Mouse (Mus musculus) gastrocnemius, postnatal 4 days (tissue): ENCODE measurements at regions not wholly inside any gene's neighbourhood (a gene's known extent, or its start where the extent isn't known, plus 50 kb on each side); places are given as distances from the start of the nearest gene placed in this dataset.
A peak's percentile ranks its signal among the peaks of the same experiment; 100 is the strongest.
"Not testable (repeated sequence)": the region's sequence is repeated elsewhere in the genome, so short reads cannot be mapped to it uniquely, and the experiment has no call there.

Experiments used
- DNase-seq, 2 experiments: peaks; one replicate each; pipeline ENCODE4 v3.0.0; 2021 to 2022; ENCODE audit warnings: low spot score in 2 of 2, mixed read lengths in 2 of 2

GRCm38 (mm10) chr8:112427721-112428389 is 142.0 kb upstream of the Cntnap4 start:
- no peak for DNase-seq

GRCm38 (mm10) chr8:112411968-112412367 is 157.9 kb upstream of the Cntnap4 start:
- DNase-seq = no peak

GRCm38 (mm10) chr8:112411213-112411612 is 158.6 kb upstream of the Cntnap4 start:
- peak in 1 of 2 experiments; percentile 20 for DNase-seq

- no peak for DNase-seq
Measured at GRCm38 (mm10) chr8:112408211-112408735, 161.6 kb upstream of the Cntnap4 start.

GRCm38 (mm10) chr8:112404087-112404486 is 165.8 kb upstream of the Cntnap4 start:
- DNase-seq = no peak

GRCm38 (mm10) chr8:112397438-112397837 is 172.4 kb upstream of the Cntnap4 start:
- no peak for DNase-seq

- no peak for DNase-seq
Measured at GRCm38 (mm10) chr8:112390108-112390507, 179.7 kb upstream of the Cntnap4 start.

- DNase-seq = no peak
Measured at GRCm38 (mm10) chr8:112348323-112348722, 221.5 kb upstream of the Cntnap4 start.

GRCm38 (mm10) chr8:112333171-112333570 is 236.7 kb upstream of the Cntnap4 start:
- DNase-seq = no peak

GRCm38 (mm10) chr8:112332021-112332420 is 237.8 kb upstream of the Cntnap4 start:
- DNase-seq = no peak

GRCm38 (mm10) chr8:112309816-112310215 is 260.0 kb upstream of the Cntnap4 start:
- DNase-seq = no peak

- no peak for DNase-seq
Measured at GRCm38 (mm10) chr8:112308354-112308753, 261.5 kb upstream of the Cntnap4 start.

- DNase-seq = no peak
Measured at GRCm38 (mm10) chr8:112297021-112297420, 272.8 kb upstream of the Cntnap4 start.

GRCm38 (mm10) chr8:112283316-112283715 is 268.5 kb upstream of the Gm6793 start:
- DNase-seq = no peak

GRCm38 (mm10) chr8:112269598-112269997 is 254.8 kb upstream of the Gm6793 start:
- DNase-seq = no peak

- DNase-seq = no peak
Measured at GRCm38 (mm10) chr8:112269214-112269566, 254.4 kb upstream of the Gm6793 start.

- no peak for DNase-seq
Measured at GRCm38 (mm10) chr8:112268544-112269213, 253.8 kb upstream of the Gm6793 start.

GRCm38 (mm10) chr8:112257922-112258475 is 243.2 kb upstream of the Gm6793 start:
- DNase-seq = no peak

- DNase-seq = no peak
Measured at GRCm38 (mm10) chr8:112257311-112257894, 242.6 kb upstream of the Gm6793 start.

- not testable (repeated sequence) for DNase-seq
Measured at GRCm38 (mm10) chr8:112246629-112247028, 231.8 kb upstream of the Gm6793 start.

GRCm38 (mm10) chr8:112238681-112239080 is 223.8 kb upstream of the Gm6793 start:
- no peak for DNase-seq

GRCm38 (mm10) chr8:112236751-112237150 is 221.9 kb upstream of the Gm6793 start:
- not testable (repeated sequence) for DNase-seq
